Mouse (Mus musculus) gastrocnemius, postnatal 36 days (tissue): ENCODE results near the gene Hsp90ab1. TPM values are rescaled to one million over a fixed set of nuclear protein-coding genes. Genes with fewer than 3 reads are reported as not detected.

Source experiments
- DNase-seq, 2 experiments: peaks; one replicate each; pipeline ENCODE4 v3.0.0; 2022
- intact Hi-C: fragments of 180-260 bp; cut with DNase I; formaldehyde crosslinking; loops from one replicate; pipeline ENCODE4 v1.15.1; 2025
- total RNA-seq, 2 experiments: library from RNA; stranded (reverse); gene quantifications; 2 replicates each; pipeline ENCODE4 v1.2.3; 2021

Hsp90ab1 gene
- total RNA-seq, 2 experiments from 2014 or later = 866 to 924 TPM

DNA sequence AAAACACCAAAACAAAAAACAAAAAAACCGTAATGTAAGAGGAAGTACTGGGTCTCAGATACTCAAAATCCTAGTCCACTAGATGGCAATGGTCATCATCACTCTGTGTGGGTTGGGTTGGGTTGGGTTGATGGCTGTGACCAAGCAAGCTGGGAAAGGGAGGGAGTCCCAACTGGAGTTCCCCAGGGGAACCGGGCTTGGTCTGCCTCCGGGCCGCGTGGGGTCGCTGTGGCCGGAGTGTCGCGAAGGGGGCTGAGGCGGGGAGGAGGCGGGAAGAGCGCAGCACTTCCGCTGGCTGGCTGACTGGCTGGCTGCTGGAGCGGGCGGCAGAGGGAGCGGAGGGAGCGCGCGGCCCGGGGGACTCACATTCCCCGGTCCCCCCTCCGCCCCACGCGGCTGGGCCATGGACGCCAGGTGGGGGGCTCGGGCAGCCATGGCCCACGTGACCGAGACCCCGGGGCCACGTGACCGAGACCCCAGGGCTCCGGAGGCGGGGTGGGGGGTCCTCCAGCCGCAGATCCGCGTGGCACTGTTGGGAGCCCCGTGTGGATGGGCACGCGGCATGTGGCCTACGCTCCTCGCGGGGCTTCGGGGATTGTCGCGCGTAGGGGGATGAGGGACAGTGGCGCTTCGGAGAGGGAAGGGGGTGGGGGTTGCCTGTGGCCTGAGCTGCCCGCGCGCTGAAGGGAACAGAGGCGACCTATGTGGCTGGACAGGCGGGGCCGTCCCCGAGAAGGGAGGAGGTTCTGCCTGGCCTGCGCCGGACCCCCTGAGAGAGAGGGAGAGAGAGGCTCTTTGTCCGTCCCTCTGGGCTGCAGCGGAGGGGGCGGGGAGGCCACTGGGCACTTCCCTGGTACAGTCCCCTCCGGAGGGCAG is 9.2 kb downstream of the Hsp90ab1 start, which contains the start of gene Slc35b2:
Gene Slc35b2, plus strand, starts transcription at position 220 of the 876 bp plus-strand sequence.
- peak; percentile 89 to 93 for DNase-seq
- intact Hi-C loops = no loop called here

DNA sequence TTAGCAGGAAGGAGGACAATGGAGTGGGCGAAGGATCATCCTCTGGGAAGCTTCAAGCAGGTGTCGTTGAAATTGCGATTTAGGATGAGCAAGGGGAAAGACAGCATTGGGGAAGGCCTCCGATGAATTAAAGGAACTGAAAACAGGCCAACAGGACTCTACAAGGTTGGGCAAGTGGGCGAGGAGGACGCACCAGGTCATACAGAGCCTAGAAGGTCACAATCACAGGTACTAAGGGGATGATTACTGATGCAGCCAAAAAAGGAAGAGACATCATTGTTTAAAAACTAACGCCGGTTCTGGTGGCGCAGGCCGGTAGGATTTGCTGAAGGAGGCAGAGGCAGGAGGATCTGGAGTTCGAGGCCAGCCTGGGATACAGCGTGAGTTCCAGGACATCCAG is 9.9 kb downstream of the Hsp90ab1 start:
- intact Hi-C loops = no loop called here
- no peak for DNase-seq

DNA sequence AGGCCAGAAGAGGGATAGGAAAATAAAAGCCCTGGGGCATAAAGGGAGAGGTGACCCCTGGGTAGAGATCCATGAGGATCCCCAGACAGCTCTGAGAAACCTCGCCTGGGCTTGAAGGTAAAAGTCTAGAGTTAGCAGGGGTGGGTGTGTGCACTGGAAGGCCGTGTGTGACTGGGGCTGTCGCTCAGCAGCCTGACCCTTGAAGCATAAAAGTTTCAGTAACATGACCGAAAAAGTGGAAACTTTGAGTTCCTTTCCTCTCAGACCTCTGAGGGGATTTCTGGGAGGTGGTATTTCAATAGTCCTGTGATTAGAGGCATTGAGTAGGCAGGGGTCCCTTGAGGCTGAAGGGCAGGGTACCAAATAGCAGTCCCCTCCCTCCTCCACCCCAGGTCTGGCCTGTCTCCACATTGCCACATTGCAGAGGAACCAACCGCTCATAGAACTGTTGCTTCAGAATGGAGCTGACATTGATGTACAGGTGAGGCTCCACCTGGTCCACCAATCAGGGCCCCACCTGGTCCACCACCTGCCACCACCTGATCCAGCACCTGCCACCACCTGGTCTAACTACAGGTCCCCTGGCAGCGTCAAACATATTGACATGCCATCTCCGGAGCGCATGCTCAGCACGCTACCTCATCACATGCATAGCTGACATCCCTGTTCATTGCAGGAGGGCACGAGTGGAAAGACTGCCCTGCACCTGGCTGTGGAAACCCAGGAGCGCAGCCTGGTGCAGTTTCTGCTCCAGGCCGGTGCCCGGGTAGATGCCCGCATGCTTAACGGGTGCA is 13.1 kb downstream of the Hsp90ab1 start:
- intact Hi-C loops = no loop called here
- DNase-seq = no peak

DNA sequence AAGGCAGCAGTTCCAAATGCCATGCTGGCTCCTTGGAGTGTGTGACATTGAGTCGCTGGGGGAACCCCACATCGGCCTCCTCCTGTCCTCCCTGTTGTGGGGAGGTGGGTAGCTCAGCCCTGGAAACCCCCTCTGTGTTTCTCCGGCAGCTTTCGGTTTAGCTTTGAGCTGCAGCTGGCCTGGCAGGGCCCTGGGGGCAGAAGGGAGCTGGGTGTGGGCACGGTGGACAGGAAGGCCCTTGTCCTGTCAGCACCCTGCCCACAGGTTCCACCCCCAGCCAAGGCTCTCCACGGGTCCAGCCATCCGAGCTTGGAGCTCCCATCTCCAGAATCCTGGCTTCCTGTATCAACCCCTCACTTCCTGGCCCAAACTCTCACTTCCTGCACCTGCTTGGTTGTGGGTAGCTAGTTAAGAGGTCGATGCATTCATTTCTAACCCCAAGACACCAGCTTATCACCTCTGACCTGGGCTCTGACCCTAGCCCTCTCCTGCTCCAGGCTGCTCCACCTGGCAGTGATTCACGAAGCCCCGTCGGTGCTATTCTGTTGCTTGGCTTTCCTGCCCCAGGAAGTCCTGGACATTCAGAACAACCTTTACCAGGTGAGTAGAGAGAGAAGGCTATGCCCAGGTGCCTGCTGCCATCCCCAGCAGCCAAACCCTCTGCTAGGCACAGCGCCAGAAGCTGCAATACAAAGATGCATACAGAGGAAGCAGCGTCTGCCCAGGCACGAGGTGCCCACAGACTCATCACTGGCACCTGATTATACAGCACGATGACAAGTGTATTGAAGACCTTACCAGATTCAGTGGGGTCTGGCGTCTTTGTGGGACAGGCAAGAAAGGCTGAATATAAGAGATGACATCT is 14.8 kb downstream of the Hsp90ab1 start:
- intact Hi-C loops = no loop called here
- DNase-seq = no peak

DNA sequence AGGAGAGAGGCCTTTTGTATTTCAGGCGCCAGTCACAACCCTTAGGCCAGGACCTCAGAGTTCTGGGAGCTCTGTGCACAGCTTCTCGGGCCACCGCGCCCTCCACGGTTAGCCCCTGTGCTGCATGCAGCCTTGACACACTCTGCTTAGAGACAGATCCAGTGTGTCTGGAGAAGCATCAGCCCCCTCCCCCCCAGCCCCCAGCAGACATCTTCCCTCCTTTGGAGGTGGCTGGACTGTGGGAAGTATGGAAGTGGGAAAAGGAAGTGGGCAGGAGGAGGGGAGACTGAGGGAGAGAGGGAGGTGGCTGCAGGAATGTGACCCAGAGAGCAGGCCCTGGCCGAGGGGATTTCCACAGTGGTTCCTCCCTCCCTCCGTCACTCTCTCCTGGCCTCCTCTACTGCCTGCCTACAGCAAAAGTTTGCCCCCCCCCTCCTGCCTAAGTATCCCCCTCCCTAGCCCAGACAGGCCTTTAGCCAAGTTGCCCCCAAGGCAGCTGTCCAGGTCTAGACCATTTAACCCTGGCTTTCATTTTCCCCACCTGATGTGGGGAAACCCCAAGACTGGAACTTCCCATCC is 15.7 kb downstream of the Hsp90ab1 start:
- intact Hi-C loops = no loop called here
- DNase-seq = no peak

DNA sequence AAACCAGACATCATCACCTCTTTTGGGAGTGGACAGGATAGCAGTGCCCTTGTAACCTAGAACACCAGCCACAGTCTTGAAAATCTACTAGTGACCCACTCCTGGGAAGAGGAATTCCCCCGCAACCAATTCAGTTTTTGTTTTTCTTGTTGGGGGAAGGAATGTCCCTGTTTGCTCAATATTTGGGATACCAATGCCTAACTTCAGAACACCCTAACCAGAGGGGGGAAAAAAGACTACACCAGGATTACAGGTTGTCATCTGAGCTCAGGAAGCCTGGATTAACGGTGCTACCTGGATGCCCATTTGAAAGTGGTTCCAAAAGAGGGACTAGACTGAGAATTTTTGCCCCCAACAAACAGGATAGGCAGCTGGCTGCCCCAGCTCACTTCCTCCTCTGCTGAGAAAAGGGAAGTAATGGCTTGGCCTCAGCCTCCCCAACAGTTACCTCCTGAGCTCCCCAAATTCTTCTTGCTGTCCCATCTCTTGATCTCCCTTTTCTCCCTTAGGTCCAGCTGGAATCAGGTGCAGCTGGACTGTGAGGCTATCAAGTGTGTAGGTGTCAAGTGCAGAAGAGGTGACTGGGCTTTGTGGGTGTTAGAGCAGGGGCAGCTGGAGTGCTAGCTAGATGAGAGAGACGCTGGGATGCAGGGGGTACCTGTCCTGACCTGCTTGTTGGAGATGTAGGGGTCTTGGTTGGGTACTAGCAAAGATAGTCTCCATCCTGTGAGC is 16.4 kb downstream of the Hsp90ab1 start:
- DNase-seq = no peak
- intact Hi-C loops = no loop called here

DNA sequence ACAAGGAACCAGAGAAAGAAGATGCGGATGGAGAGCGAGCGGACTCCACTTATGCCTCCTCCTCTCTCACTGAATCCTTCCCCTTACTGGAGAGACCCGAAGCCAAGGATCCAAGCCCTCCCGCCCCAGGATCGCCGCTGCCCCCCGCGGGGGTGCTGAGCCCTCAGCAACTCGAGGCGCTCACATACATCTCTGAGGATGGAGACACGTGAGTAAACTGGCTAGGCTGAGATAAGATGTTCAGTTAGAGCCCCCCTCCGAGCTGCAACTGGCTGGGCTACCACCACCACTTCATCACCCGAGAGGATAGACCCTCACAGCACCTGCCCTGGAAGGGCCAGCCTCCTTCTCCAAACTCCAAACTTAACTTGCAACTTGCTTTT is 17.0 kb downstream of the Hsp90ab1 start:
- no peak for DNase-seq

DNA sequence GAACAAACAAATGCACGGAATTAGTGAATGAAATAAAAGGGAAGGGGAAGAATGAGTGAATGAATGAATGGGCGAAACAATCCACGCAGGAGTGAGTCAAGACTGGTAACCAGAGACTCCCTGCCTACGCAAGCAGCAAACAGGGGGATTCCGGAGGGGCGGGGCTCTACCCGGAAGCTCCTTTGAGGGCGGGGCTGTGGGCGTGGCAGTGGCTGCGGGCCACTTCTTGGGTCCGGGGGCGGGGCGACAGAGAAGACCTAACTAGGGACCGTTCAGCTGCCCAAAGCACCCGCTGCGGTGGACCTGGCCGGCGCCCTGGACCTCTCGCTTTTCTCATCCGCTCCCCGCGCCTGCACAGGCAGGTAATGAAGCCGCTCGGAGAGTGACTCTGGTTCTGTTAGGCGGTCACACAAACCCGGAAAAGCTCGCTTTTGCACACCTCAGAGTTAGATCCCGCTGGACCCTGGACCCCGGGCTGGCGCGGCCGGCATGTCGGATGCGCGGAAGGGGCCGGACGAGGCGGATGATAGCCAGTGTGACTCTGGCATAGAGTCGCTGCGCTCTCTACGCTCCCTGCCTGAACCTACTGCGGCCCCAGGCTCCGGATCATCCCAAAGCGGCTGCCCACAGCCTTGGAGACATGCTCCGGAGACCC is 17.5 kb downstream of the Hsp90ab1 start, which contains the start of gene Nfkbie:
Gene Nfkbie, plus strand, starts transcription at position 252 of the 655 bp plus-strand sequence.
- DNase-seq = peak; percentile 91
- intact Hi-C loops = no loop called here

More for the DNA sequence above, 17.0 kb downstream of the Hsp90ab1 start:
- intact Hi-C loops = no loop called here

DNA sequence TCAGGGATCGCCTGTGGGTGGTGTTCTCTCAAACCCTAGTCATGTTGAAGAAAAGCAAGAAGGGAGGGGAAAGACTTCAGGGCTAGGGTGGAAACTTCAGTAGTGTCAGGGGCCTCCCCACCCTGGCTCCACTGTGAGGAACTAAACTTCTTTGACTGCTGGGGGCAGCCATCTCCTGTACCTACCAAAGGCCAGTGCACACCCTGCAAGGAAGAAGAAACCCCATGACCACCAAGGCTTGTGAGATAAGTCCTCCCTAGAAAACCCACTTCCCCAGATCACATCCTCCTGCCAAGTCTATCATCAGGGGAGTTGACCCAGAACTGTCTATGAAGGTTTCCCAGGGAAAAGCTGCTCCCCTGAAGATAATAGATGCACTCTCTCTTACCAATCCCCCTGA is 18.7 kb downstream of the Hsp90ab1 start:
- intact Hi-C loops = no loop called here
- DNase-seq = no peak

DNA sequence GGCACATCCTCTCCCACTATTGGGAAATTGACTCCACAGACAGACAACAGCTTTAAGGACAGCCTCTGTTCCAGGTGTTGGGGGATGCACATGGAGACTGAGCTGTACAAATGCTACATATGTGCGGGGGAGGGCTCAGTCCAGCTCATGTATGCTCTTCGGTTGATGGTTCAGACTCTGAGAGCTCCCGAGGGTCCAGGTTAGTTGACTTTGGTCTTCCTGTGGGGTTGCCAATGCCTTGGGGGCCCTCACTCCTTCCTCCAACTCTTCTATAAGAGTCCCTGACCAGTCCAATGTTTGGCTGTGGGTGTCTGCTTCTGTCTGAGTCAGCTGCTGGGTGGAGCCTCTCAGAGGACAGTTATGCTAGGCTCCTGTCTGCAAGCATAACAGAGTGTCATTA is 20.0 kb downstream of the Hsp90ab1 start:
- no peak for DNase-seq
- intact Hi-C loops = loop anchor here (2.0 kb wide), 1 partner anchor 36 kb away; no protein-coding TSS in a partner anchor

DNA sequence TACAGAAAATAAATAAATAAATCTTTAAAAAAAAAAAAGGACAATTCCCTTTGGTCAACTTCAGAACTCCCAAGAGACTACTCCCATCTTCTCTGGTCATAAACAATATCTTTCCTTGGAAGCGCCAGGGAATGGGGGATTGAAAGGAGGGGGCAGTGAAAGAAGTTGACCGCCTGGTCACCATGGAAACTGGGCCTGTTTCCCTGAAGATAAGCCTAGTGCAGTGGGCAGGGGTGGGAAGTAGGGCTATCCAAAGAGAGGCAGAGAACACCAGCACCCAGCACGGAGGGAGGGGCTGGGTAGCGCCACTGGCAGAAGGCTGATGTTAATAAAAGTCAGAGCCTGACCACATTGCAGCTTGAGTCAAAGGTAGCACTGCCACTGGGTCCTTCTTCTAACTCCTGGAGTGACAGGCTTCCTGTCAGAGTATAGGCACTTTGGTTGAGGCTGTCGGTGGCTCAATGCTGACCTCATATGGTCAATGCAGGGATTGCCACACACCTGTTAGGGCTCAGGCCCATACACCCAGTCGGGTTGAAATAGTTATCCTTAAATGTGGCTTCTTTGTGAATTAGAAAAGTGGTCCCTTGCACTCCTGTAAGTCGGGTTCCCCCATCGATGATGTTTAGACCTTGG is 21.1 kb downstream of the Hsp90ab1 start:
- DNase-seq = peak; percentile 48 to 65
- intact Hi-C loops = loop anchor here (2.0 kb wide), 2 partner anchors 35 to 73 kb away; no protein-coding TSS in a partner anchor

DNA sequence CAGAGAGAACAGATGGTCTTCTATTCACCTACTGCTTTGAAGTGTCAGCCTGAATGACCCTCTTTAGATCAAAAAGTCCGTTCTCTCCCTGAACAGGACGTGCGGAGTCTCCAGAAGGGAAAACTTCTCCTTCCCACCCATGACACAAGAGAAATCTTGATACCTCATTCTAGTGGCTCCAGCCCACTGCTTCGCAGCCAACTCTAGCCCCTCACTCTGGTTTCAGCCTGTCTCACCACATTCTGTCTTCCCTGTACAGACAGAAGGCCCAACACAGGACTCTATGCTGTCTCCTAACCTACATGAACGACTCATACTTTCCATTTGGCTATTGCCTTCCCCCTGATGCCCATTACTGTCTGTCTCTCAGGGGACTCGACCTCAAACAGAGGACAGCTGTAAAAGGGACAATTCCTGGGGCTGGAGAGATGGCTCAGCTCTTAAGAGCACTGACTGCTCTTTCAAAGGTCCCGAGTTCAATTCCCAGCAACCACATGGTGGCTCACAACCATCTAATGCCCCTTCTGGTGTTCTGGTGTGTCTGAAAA is 21.7 kb downstream of the Hsp90ab1 start:
- intact Hi-C loops = loop anchor here (2.0 kb wide), 1 partner anchor 73 kb away; no protein-coding TSS in a partner anchor

DNA sequence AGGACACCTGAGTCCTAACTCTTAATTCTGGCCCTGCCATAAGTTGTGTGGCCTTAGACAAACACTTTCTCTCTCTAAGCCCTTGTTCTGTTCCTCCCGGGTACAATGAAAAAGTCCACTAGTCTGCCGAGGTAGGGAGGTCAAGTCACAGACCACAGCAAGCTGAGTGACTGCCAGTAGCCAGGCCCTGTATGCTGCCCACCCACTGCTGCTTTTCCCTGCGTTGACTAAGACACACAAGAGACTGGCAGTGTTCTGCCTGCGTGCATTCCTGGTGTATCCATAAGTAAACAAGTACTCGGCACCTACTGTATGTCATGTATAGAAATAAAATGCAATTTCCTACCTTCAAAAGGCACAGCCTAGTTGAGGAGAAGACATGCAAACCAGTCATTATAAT is 22.8 kb downstream of the Hsp90ab1 start:
- DNase-seq = no peak
- intact Hi-C loops = loop anchor here (2.0 kb wide), 1 partner anchor 71 kb away; no protein-coding TSS in a partner anchor

More for the DNA sequence above, 21.7 kb downstream of the Hsp90ab1 start:
- no peak for DNase-seq

DNA sequence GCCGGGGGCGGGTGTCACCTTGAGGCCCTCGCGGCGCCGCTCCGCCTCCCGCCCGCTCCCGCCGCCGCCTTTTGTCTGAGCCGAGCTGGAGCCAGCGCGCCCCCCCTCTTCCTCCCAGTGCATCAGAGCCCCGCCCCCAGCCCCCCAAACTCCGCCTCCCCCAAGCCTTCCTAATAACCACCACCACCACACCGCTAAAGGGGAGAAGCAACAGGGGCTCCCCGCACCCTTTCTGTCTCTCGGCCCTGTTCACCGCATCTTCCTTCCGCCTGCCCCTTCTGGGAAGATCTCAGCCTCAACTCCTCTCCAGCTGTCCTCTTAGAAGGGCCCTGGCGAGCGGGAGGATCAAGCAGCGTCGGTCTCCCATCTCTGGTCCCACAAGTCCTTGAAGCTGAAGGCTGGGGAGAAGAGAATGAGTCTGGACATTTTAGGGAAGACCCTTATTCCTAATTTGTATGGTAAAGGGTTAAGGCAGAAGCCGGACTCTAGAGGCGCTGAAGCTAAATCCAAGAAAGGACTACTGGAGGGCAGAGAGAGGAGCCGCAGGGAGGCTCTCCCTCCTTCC is 23.4 kb downstream of the Hsp90ab1 start, which contains the start of gene Tmem151b:
Gene Tmem151b, minus strand, starts transcription at position 61 of the 565 bp plus-strand sequence.
- no peak for DNase-seq
- intact Hi-C loops = loop anchor here (2.0 kb wide), 1 partner anchor 71 kb away; no protein-coding TSS in a partner anchor

DNA sequence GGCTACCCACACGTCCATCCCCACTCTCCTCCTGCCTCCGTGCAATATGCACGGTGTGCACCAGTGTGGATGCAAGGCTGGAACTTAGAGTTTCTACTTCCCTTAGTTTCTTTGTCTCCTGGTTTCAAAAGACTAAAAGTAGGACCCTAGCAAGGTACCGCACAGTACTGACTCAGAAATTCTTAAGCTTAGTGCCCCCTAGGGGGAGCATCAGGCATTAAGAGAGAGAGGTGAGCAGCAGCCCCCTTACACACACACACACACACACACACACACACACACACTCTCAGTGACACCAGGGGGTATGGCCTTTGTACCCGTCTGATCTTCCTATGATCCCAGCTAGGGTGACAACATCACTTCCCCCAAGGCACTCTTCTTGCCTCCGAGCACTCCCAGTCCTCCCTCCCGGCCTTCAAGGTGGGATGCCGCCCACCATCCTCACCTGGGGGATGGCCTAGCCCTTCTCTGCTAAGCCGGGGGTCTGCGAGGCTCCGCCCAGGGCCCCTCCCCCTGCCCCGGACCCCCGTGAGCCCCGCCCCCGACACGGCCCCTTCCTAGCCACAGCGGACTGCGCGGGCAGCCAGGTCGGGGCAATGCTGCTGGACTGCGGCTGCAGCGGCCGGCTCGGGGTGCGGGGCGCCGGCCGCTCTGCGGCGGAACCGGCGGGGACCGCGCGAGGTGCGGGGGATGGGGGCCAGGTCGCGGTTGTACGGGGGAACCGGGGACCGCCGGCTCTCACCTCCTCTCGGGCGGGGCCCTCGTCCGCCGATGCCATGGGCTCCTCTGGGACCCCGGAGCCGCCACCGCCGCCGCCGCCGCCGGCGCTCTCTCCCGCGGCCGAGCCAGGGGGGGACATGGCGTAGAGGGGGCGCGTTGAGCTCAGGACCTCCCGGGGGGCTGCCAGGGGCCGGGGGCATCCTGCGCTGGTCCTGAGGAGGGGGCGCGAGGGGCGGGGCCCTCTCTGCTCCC is 24.2 kb downstream of the Hsp90ab1 start:
- intact Hi-C loops = no loop called here
- DNase-seq = no peak
